Mouse (Mus musculus): Measurements from ENCODE around the gene Magi1. TPM values are rescaled to one million over a fixed set of nuclear protein-coding genes. Genes with fewer than 3 reads are reported as not detected.

Gene Magi1
- total and polyA plus RNA-seq, 3 experiments: not detected

DNA sequence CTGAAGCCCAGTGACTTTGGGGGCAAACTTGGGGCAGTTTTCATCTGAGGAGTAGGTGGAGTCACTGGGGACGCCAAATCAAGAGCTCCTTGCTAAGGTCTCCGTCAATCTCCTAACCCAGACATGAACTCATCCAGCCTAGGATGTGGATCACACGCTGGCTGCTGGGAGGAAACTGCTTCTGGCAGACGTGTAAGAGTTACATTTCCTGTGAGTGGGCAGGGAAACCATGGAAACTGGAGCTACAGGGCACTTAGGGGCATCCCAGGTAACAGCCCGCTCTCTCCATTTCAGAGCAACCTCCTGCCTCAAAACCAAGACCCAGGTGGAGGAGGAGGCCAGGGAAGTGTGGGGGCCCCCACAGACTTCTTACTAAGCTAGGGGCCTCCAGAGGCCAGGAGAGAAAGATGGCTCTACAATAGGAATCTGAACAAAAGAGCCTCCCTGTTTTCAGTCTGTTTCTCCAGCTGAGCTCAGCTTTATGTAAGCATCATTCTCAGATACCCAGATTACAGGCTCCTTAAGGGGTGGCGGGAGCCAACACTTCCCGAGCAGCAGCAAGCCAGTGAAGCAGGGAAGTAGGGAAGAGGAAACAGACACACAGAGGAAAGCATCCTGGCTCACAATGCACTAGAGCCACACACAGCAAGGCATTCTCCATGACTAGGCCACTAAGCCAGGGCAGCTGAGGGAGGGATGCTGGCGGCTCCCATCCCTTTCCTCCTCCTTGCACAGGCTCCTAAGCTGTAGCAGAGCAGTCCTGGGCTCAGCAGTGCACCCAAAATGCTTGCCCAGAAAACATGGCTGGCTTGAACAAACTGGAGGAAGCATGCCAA is 427.7 kb downstream of the Magi1 start:
- no peaks in the 10 kb centered on the region for H3K79me2 ChIP-seq (ENCODE audit: control insufficient read depth, insufficient read depth, low read length, poor library complexity)
- H3K9ac ChIP-seq (ENCODE audit: control insufficient read depth, low read depth, low read length, poor library complexity, severe bottlenecking): no peak overlapping the region
- no peaks in the 10 kb centered on the region for H3K27me3 ChIP-seq (ENCODE audit: control insufficient read depth in 1 of 2, insufficient read depth in 2 of 2, low read length in 2 of 2)
- no peak overlapping the region for H3K27ac ChIP-seq (ENCODE audit: control insufficient read depth, low read depth, low read length)
- H3K4me3 ChIP-seq (ENCODE audit: control insufficient read depth in 1 of 2, insufficient read depth in 1 of 2, low read depth in 2 of 2, low read length in 2 of 2): no peak overlapping the region
- DNase-seq (ENCODE audit: low read depth, low spot score): no peak
- TF ChIP-seq NRF1 (IDR thresholded peaks at IDR 0.05; ENCODE audit: insufficient read depth, low read depth, low read length, poor library complexity, severe bottlenecking): no peak
- TF ChIP-seq MAFK (IDR thresholded peaks at IDR 0.05; ENCODE audit: borderline replicate concordance, low read depth, low read length): no peak
- TF ChIP-seq POLR2AphosphoS2 (IDR thresholded peaks at IDR 0.05; ENCODE audit: low read length): no peak
- no peak for TF ChIP-seq ZC3H11A (IDR thresholded peaks at IDR 0.05; ENCODE audit: low read depth, low read length)
- no peak for TF ChIP-seq SMC3 (IDR thresholded peaks at IDR 0.05; ENCODE audit: low read depth, low read length)
- TF ChIP-seq ZKSCAN1 (IDR thresholded peaks at IDR 0.05; ENCODE audit: low read depth, low read length): no peak
- TF ChIP-seq SIN3A (IDR thresholded peaks at IDR 0.05; ENCODE audit: low read length): no peak
- TF ChIP-seq MAX (IDR thresholded peaks at IDR 0.05; ENCODE audit: low read length): no peak
- no peak for TF ChIP-seq MXI1 (IDR thresholded peaks at IDR 0.05; ENCODE audit: low read depth, low read length)
- TF ChIP-seq USF1 (IDR thresholded peaks at IDR 0.05; ENCODE audit: low read depth, low read length): no peak
- no peak for TF ChIP-seq MYB (IDR thresholded peaks at IDR 0.05; ENCODE audit: low read depth, low read length)
- no peak for TF ChIP-seq RCOR1 (IDR thresholded peaks at IDR 0.05; ENCODE audit: low read depth, low read length)
- TF ChIP-seq ETS1 (IDR thresholded peaks at IDR 0.05; ENCODE audit: low read depth, low read length): no peak
- no peak for TF ChIP-seq MAZ (IDR thresholded peaks at IDR 0.05; ENCODE audit: low read depth, low read length)
- TF ChIP-seq MEF2A (IDR thresholded peaks at IDR 0.05; ENCODE audit: extremely low read depth, insufficient replicate concordance, low read depth, low read length, poor library complexity, severe bottlenecking): no peak
- no peak for TF ChIP-seq TBP (IDR thresholded peaks at IDR 0.05; ENCODE audit: low read depth, low read length)
- TF ChIP-seq UBTF (IDR thresholded peaks at IDR 0.05; ENCODE audit: borderline replicate concordance, insufficient read depth, low read depth, low read length): no peak
- no peak for TF ChIP-seq ELF1 (IDR thresholded peaks at IDR 0.05; ENCODE audit: low read depth, low read length)
- no peak for TF ChIP-seq ZNF384 (IDR thresholded peaks at IDR 0.05; ENCODE audit: low read depth, low read length)
- H3K4me1 ChIP-seq (ENCODE audit: control insufficient read depth in 1 of 2, insufficient read depth in 2 of 2, low read length in 2 of 2): no peaks in the 10 kb centered on the region
- H3K9me3 ChIP-seq (replicated peaks; ENCODE audit: insufficient read depth, low read length): no peaks in the 10 kb centered on the region
- no peaks in the 10 kb centered on the region for H3K36me3 ChIP-seq (ENCODE audit: control insufficient read depth in 1 of 2, insufficient read depth in 2 of 2, low read length in 2 of 2)

Measured in MEL (cell line).